Mouse (Mus musculus): ENCODE results near the gene Tox2.

DNA sequence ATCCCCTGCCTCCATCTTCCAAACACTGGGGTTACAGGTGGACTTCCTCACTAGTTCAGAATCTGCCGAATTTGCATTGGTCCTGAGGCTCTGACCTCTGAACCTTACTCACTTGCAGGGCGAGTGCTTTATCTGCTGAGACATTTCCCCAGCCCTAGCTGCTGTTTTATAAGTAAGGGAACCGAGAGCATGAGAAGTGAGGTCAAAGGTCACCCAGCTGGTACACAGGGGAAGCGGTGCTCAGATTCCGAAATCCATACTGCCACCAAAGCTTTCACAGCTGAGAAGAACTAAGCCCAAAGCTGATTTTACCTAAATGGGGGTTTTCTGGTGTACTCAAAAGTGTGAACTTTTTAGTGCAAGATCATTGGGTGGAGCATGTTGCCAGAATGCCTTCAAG, 38.9 kb downstream of the Tox2 start:
- TF ChIP-seq POLR2A (IDR thresholded peaks at IDR 0.05; ENCODE audit: extremely low read depth, insufficient read depth, low read length) = no peak
- no peak for TF ChIP-seq CTCF (IDR thresholded peaks at IDR 0.05; ENCODE audit: extremely low read depth, insufficient read depth, low read length)
